ENCODE assay signal across 2 mouse cellular contexts in the genomic region with DNA sequence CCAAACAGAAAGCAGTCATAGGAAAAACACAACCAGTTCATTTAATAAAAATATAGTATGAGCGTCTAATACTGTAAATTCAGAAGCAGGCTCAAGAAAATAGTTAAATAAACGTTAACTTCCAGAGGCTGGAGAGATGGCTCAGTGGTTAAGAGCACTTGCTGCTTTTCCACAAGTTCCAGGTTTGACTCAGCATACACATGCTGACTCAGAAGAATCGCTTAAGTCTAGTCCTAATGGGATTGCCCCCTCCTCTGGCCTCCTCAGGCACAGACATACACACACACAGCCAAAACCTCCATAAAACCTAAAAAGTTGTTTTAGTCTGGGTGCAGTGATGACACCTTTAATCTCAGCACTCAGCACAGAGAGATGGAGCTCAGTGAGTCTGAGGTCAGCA.
A peak's percentile ranks its signal among the peaks of the same experiment; 100 is the strongest.
TF ChIP-seq lines count a peak whose summit lies in the region.

No protein-coding gene starts in this region.

TF ChIP-seq in CH12.LX, 34 proteins besides CTCF, POLR2A, EP300 and RAD21 (continued from another document):
- TF ChIP-seq IRF4 (IDR thresholded peaks at IDR 0.05; ENCODE audit: low read depth, low read length) (peak; percentile 84), JUND (conservative IDR thresholded peaks at IDR 0.05; ENCODE audit: low read depth, low read length) (peak; percentile 43; the same call in 1 of the 2 replicates), CHD1 (IDR thresholded peaks at IDR 0.05; ENCODE audit: low read depth, low read length) (no peak)

TF ChIP-seq in ES-E14, 5 proteins besides CTCF, POLR2A, EP300 and RAD21 (continued from another document):
- peak; percentile 66; the same call in 1 of the 2 replicates for TF ChIP-seq MAFK (IDR thresholded peaks at IDR 0.05; ENCODE audit: insufficient read depth, low read depth, low read length)
